Mouse (Mus musculus) kidney, adult 2 months (tissue): ENCODE measurements around the gene AI413582.

Experiments used
- CTCF ChIP-seq: fragments of 200-500 bp; conservative IDR thresholded peaks from 2 replicates; pipeline ENCODE4 v1.5.1; 2011; ENCODE audit warnings: low read depth, mild to moderate bottlenecking, control low read depth, low read length, moderate library complexity, mixed read lengths; ENCODE audit not compliant: insufficient read depth, insufficient read length
- POLR2A ChIP-seq: fragments of 200-500 bp; IDR thresholded peaks from one replicate; pipeline ENCODE4 v1.6.1; 2011; ENCODE audit warnings: low read depth, low read length, control low read depth

- no peak for TF ChIP-seq CTCF
- TF ChIP-seq POLR2A: no peak
These were observed 35.3 kb upstream of the AI413582 start for GRCm38 (mm10) chr17:27600869-27601268.
